Mouse (Mus musculus): Measurements from ENCODE around the gene Klf7.

- TF ChIP-seq POLR2A (IDR thresholded peaks at IDR 0.05; ENCODE audit: insufficient read depth, low read depth, low read length) (no peak), CTCF (IDR thresholded peaks at IDR 0.05; ENCODE audit: insufficient read depth, low read depth, low read length) (no peak)
These were observed 77.5 kb downstream of the Klf7 start for GRCm38 (mm10) chr1:64044577-64044976.

Data from olfactory bulb, adult 2 months (tissue).